Mouse (Mus musculus) urinary bladder, postnatal 36 days (tissue): Measurements from ENCODE around the gene Iqschfp.

Experiments used
- DNase-seq, 2 experiments: peaks; one replicate each; pipeline ENCODE4 v3.0.0; 2022; ENCODE audit warnings: low spot score in 2 of 2, mixed read lengths in 1 of 2

Iqschfp gene

DNA sequence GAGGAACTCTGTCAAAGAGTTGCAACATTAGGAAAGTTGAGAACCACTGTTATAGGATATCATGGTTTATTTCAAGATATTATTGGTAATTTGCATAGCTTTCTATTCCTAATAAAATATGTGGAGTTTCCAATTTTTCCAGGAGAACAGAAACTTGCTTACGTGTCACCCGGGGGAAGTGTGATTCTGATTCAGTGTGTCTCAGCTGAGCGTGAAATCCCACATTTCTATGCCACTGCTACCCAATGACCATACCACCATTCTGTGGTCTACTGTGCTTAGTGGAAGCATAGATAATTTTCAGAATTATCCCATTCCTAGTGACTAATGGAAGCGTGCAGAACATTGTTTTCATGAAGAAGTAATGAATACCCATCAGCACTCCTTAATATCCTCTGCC lies 704.9 kb downstream of the Iqschfp start:
- no peak for DNase-seq

DNA sequence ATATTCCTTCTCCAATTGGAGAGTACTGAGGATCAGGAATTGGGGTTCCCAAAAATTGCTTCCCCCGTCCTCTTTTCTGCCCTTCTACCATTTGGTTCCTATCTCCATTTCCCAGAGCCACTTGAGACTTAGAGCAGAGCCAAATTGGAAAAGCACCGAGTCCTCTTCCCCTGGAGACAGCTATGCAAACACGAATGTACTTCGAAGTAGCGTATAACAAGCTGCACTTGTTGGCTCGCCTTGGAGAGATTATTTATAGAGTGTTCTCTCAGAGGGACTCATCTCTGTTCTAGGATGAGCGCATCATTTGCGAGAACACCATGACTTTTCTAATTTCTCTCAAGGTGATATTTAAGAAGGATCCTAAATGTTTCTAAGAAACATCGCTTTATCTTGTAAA lies 710.9 kb downstream of the Iqschfp start:
- no peak for DNase-seq

DNA sequence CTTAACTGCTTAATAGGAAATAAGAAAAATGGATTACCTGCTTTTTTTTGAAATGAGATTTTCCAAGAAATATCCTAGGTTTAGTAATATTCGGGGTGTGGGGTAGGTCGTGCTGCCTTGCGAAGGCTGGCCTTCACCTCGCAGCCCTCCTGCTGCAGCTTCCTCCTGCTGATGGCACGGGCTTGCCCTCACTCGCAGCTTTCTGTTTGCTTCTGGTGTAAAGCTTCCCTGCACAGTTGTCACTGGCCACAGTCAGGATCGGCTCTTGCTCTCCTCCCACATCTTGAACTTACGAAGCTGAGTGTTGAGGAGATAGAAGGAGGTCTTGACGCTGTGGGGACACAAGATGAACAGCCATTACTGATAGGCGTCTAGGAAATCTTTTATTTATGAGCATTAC lies 712.4 kb downstream of the Iqschfp start:
- no peak for DNase-seq

DNA sequence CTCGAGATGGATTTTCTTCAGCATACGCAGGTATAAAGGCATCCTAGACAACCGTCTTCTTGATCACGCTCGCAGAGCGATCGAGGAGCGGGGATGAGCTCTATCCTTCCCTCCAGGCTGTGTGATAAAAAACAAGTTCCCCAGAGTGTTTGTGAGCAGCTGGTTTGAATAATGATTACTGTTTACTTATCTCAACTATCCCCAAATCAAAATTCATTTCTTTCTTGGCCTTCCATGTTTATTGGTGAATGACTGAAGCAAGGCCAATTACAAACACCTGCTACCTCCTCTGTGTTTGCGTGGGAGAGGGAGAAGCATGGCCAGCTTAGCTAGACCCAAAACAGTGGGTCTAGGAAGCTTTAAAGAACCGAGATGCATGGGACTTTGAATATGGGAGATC lies 712.9 kb downstream of the Iqschfp start:
- DNase-seq: no peak

DNA sequence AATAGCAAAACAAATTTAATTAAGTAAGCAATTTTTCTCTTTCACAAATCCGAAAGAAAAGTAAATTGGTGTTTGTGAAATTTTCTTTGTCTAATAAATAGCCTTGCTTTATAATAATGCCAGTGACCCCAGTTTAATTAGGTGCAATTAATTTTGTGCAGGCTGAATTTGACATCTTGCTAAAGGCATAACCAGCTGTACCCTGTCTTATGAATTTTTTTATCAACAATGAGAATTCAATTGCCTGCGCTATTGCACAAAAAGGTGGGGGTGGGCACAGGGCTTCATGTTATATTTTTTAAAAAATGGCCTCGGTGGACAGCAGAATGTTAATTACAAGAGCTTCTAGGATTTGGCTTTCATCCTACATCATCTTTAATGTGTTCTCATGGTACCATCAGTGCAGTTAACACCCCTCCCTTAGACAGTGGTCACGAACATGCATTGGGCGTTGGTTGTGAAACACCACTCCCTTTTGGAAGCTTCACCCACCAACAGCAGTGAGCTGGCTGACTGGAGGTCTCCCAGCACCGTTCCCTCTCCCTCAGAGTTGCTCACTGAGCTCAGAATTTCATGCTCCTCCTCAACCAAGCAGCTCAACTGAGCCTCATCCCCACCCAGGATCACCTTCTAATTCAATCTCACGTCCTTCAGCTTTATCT lies 714.0 kb downstream of the Iqschfp start:
- no peak for DNase-seq

DNA sequence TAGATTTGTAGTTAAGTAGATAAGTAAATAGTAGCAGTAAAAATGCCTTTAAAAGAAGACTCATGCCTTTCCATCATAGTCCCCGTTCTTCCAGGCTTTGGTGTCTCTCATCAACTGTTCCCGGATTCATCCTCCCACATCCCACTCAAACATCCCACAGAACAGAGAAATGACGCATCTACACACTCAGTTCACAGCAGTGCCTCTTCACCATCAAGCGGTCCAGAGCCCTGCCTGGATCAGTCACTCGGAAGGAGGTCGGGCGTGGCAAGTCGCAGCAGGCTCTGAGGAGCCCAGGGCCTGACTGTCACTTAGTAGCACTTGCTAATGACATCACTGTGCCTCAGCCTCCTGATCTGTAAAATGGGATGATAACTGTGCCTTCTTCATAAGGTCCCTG lies 714.7 kb downstream of the Iqschfp start:
- DNase-seq: no peak

DNA sequence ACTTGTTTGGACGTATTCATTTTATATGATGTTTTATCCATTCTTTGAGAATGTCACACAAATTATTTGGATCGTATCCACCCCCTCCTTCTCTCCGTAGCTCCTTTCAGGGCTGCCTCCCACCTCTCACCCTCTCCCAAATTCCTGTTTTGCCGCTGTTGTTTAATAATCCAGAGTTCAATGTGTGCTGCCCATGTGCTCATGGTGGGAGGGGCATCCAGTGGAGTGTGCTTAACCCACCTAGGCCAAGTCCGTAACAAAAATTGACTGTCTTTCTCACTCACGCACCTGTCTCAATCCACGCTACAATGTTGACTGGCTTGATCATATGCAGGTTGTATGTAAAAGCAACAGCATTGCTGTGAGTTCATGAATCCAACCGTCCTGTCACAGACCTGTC lies 715.3 kb downstream of the Iqschfp start:
- no peak for DNase-seq

DNA sequence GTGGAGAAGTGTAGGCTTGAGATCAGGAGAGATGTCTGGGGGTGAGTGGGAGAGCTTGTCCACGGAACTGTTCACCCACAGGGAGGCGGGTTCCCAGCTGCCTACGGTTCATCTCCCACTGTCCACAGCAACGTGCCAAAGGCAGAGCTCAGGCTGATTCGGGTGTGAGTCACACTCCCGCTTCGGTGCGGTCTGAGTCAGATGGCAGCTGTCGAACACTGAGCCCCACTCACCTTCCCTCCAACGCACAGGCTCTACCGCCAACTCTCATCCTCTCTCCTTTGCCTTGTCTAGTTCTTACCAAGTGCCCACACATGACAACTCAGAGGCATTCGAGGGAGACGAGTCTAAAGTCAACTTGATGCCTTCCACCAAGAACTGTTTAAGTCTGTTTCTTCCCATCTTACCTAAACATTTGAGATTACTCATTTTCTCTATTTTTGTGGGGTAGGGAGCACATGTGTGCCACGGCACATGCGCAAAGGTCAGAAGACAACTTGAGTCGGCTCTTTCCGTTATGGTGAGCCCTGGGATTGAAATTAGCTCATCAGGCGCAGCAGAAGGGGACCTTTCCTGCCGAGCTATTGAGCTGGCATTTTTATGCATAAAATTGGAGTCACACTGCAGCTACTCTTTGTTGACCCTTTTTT lies 716.9 kb downstream of the Iqschfp start:
- peak in 1 of 2 experiments; percentile 12 for DNase-seq

DNA sequence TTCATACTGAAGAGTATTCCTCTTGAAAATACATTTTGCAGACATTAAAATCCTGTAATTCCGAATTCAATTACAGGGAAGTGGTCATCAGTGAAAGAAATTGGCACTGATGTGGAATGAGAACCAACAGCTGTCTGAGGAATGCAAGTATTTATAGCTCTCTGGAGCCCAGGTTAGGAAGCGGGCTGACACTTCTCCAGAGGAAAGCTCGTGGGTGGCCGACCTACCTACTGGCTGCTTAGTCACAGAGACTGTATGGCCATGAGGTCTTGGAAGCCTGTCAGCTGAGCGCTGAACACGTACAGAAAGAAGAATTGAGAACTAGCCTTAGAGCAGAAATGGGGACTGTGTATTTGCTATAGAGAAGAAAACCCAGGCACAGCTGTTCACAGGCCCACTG lies 718.0 kb downstream of the Iqschfp start:
- no peak for DNase-seq

DNA sequence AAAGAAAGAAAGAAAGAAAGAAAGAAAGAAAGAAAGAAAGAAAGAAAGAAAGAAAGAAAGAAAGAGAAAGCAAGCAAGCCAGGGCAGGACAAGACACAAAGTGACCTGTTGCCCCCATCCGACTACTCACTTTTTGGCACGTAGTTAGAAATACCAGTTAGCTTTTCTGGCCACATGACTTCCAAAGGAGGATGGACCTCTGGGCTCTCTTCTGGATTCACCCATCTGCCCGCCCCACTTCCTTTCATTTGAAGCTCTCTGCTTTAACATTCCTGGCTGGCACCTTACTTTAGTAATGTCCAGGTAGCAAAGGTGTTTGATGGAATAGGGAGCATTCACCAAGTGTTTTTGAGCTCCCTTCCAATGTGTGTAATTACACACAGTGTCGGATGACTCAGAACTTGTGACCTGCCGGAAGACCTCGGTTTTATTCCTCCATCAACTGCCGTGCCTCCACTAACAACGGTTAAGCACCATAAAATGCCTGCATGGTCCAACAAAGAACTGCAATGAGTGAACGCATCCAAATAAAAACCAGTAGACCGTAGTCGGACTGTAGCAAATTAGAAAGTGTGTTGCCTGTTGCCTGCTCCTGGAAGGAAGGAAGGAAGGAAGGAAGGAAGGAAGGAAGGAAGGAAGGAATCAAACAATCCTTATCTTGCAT lies 718.7 kb downstream of the Iqschfp start:
- no peak for DNase-seq

DNA sequence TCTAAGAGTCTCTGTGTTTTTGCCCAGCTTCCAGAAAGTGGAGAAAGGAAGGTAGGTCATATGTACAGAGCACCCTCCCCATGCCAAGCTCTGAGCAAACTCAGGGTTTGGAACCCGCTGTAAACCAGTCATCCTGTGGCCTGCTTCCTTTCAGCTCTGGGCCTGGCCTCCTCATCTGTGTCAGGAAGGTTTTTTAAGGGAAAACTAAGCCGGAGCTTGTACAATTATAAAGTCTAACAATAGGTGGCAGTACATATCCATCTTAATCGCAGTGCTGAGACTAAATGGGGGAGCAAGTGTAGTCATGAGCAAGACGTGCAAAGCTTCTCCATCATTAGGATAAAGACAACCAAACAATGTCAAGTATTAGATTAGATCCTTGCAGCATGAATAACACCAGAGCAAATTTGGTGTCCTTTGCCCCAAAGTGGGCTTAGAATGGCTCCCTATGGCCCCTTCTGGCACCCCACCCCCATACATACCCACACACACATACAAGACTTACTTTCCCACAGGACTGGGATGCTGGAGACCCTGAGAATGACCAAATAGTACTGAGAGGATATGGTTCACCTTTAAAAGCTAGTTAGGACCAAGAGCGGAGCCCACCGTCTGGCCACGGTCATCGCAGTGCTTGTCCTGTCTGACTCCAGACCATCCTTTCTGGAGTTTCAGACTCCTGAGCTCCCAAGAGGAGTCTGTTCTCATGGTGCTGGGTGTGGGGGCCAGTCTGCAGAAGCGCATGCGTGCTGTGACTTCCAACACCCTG lies 723.2 kb downstream of the Iqschfp start:
- no peak for DNase-seq

DNA sequence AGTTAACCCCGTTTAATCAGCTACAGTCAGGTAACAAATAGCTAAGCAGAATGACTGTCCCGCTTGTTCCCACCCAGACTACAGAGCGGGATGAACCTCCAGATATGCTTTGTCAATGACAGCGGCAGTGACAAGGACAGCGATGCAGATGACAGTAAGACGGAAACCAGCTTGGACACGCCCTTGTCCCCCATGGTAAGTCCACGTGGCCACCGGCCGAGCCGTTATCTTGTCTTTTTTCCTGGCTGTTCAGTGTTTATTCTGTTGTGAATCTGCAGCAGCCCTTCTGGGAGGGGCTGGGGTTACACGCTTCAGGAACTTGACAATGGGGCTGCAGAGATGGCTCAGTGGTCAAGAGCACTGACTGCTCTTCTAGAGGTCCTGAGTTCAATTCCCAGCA lies 724.3 kb downstream of the Iqschfp start:
- no peak for DNase-seq

DNA sequence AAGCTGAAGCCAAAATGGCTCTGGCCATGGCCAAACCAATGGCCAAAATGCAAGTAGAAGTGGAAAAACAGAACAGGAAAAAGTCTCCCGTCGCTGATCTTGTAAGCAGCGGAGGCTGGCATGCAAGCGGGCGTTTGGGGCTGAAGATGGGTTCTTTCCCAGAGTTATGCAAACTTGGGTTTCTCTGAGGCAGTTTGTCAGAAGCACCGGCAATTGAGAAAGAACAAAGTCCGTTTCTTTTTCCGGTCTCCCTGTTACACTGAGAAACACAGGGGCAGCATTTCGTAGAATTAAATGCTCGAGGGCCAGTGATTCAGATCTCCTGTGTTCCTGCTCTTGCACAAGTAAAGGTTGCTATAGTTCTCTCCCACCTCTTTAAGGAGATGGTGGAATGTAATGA lies 725.7 kb downstream of the Iqschfp start:
- no peak for DNase-seq

DNA sequence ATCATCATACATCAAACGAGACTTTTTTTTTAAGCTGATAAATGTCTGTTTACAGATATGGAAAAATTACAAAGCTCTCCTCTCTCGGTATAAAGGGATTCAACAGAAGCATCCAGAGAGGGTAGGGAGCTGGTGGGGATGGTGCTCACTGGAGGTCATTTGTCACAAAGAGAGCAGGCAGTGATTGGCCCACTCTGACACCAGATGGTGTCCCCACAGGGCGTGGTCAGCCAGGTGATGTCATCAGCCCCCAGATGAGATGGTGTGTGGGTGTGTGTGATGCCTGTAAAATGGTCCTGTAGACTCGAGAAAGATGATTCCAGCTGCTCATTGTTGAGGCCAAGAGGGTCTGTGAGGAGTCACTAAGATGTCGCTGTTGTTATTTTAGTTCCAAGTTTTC lies 727.1 kb downstream of the Iqschfp start:
- no peak for DNase-seq

DNA sequence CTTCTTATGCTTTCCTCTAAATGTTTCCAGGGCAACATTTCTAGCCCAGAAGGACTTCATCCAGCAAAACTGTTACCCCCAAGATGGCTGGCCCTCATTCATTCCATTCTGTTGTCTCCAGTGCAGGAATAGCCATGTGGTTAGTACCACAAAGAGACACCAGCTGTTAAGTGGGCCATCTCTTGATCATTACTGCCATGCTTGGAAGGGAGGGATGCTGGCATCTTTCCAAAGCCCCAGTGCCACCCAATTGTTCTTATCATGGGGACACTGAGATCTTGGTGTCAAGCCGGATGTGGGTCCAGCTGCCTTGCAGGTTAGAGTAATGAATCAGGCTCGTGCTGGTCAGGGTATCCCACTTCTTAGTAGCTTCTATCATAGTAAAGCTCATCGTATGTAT lies 729.9 kb downstream of the Iqschfp start:
- DNase-seq: no peak

DNA sequence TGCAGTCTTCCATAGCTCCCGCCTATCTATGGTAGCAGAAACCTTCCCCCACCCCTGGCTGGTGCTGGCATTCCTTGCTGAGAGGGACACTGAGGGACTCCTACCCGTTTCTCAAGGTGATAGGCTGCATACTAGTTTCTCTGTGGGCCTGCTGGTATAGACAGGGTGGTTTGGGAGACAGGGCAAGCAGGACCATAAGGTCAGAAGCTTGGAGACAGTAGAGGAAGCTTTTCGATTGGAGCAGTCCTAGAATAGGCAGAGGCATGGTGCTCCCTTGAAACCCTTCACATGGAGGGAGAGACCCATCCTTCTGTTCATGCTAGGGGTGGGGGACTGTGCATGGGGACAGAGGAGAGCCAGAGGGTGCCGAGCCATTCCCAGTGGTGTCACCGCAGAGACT lies 731.0 kb downstream of the Iqschfp start:
- no peak for DNase-seq

DNA sequence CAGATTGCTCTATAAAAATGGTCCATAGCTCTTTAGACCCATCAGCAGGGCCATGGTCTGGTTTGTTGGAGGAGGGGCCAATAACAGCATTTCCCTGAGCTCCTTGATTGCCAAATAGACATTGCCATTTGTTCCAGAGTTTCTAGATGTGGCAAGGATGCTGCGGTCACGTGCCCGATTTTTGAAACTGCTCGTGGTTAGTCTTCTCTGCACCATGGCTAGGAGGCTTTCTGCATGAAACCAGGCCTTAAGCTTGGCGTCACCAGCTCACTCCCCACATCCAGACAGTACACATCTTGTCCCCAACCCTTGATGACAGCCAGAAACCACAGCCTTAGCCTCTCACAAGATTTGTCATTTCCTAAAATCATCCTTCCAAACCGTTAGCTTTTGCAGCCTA lies 732.4 kb downstream of the Iqschfp start:
- DNase-seq: no peak

DNA sequence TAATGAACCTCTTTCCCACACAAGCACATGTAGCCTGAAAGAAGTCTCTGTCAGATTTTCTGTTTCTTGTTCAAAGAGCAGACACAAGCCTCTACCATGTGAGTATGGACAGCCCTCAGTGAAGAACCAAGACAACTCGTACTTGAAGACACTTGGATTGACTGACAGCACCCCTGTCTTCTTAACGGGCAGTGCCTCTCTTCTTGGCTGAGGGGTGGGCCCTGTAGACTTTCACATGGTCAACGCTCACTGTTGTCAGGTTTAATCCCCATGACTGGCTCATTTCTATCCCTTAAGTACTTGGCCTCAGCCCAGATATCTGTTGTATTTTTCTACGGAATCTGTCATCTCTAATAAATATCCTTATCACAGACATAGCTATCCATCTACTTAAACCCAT lies 738.2 kb downstream of the Iqschfp start:
- no peak for DNase-seq

DNA sequence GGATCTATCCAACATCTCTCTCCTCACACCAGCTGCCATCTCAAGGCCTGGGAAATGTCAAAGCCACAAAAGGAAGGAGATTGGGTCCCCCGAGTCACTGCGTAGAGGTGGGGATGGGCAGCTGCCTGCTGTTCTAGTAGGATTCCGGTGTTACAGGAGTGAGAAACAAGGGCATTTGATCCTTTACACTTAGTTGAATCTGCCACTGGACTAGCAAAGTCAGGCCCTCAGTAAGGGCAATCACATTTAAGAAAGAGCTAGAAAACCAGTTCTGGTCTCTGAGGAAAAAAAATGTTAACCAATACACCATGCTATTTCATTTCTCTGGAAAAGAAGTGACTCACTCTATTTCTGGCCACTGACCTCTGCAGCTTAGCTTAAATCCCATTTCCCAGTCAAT lies 738.8 kb downstream of the Iqschfp start:
- DNase-seq: no peak

DNA sequence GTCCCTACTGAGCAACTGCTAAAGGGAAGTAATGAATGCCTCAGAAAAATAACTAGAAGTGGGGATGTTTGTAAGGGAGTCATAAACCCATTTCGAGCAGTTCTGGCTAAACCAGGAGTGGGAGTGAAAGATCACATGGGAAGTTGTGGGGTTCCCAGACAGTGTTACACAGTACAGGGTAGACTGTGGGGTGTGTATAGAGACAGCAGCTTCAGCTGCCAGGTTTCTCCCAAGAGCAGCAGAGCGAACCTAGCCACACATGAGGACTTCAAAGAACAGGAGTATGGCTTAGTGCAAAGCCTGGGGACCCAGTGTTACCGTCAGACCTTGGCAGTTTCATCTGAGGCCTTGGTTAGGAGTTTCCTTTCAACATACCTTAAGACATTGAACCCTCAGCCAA lies 740.7 kb downstream of the Iqschfp start:
- DNase-seq: no peak

DNA sequence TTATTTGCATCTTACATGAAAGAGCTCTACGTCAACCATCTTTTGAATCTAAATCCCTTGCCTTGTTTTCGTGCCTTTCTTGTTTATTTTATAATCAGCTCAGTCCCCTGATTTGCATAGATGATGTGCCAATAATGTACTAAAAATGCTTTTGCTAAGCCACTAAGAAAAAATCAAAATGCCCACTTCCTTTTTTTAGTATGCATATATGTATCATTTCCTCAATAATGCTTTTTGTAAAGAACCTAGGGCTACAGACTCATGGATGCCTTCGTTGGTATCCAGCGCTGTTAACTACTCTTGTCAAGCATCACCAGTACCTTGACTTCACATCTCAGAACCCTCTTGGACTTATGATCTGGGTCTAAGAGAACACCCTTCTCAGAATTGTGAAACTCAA lies 741.5 kb downstream of the Iqschfp start:
- DNase-seq: no peak

DNA sequence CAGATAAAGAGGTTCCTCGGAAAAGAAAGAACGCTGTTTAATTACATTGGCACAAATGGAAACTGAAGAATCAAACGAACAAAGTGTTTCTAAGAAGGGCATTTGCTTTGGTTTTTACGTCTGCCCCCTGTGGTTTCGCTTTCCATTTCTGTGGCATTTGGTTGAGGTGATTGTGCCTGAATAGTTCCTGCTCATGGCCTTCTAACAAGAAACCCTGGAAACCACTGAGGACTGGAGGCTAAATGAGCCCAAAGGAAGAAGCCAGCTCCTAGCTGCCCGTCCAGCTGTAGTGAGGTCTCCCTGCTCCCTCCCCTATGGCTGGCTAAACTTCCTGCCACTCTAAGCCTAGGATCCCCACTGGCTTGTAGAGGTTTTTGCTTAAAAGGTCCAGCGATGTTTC lies 745.9 kb downstream of the Iqschfp start:
- no peak for DNase-seq

DNA sequence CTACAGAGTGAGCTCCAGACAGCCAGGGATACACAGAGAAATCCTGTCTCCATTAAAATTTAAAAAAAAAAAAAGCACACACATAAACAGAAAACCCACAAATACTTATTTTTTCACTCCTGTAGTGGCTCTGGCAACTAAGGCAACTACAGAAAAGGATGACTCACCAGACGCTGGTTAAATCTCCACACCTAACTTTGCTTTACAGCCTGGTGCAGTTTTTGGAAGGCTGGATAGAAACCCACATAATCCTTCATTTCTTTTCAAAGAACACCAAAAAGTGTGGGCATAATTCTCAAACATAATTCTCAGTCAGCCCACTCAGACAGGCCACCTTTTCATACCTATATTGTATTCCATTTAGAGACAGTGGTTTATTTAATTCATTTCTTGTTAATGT lies 746.7 kb downstream of the Iqschfp start:
- no peak for DNase-seq
